Mouse (Mus musculus) thymus, postnatal 0 days (tissue): ENCODE measurements around the gene Traf3ip3. TPM values are rescaled to one million over a fixed set of nuclear protein-coding genes. Genes with fewer than 3 reads are reported as not detected.

ENCODE experiments used
- DNase-seq: peaks from one replicate; pipeline ENCODE4 v3.0.0-alpha.2; 2015; ENCODE audit warnings: low spot score
- polyA plus RNA-seq: library from polyadenylated mRNA; unstranded; fragments of >200 nt; fragmentation: Nextera tagmentation; extraction: Ambion mirVana; gene quantifications from 2 replicates; pipeline ENCODE4 v1.2.1, GENCODE M21; 2015

The Traf3ip3 gene
- polyA plus RNA-seq, 1 experiment from 2014 or later = 196 TPM

- no peak for DNase-seq
Measured at GRCm38 (mm10) chr1:193207503-193207902, 6.0 kb upstream of the Traf3ip3 start, which contains the start of gene Lamb3. Lamb3 (plus strand) TSS chr1:193207699.

GRCm38 (mm10) chr1:193205431-193205830 is 3.9 kb upstream of the Traf3ip3 start:
- DNase-seq = no peak

GRCm38 (mm10) chr1:193203821-193204220 is 2.3 kb upstream of the Traf3ip3 start:
- peak; percentile 22 for DNase-seq

- peak; percentile 81 for DNase-seq
Measured at GRCm38 (mm10) chr1:193200640-193201382, 692 bp downstream of the Traf3ip3 start.

GRCm38 (mm10) chr1:193198312-193198711 is 3.2 kb downstream of the Traf3ip3 start:
- no peak for DNase-seq

GRCm38 (mm10) chr1:193197494-193198205 is 3.9 kb downstream of the Traf3ip3 start:
- peak; percentile 33 for DNase-seq

- DNase-seq = no peak
Measured at GRCm38 (mm10) chr1:193195169-193195810, 6.2 kb downstream of the Traf3ip3 start.

GRCm38 (mm10) chr1:193194416-193195140 is 6.9 kb downstream of the Traf3ip3 start:
- DNase-seq = no peak

GRCm38 (mm10) chr1:193191675-193192283 is 9.7 kb downstream of the Traf3ip3 start:
- DNase-seq = no peak

- DNase-seq = no peak
Measured at GRCm38 (mm10) chr1:193189771-193190170, 11.7 kb downstream of the Traf3ip3 start.

- DNase-seq = peak; percentile 31
Measured at GRCm38 (mm10) chr1:193189151-193189621, 12.3 kb downstream of the Traf3ip3 start.

- DNase-seq = no peak
Measured at GRCm38 (mm10) chr1:193188257-193188656, 13.2 kb downstream of the Traf3ip3 start.

GRCm38 (mm10) chr1:193181104-193181503 is 20.4 kb downstream of the Traf3ip3 start:
- peak; percentile 36 for DNase-seq

- DNase-seq = no peak
Measured at GRCm38 (mm10) chr1:193174143-193174733, 27.3 kb downstream of the Traf3ip3 start.

GRCm38 (mm10) chr1:193173810-193174129 is 27.7 kb downstream of the Traf3ip3 start:
- DNase-seq = no peak

GRCm38 (mm10) chr1:193172991-193173809 is 28.3 kb downstream of the Traf3ip3 start:
- DNase-seq = peak; percentile 100

GRCm38 (mm10) chr1:193169856-193170255 is 31.6 kb downstream of the Traf3ip3 start:
- DNase-seq = peak; percentile 65

- peak; percentile 74 for DNase-seq
Measured at GRCm38 (mm10) chr1:193169228-193169627, 32.3 kb downstream of the Traf3ip3 start.

GRCm38 (mm10) chr1:193167746-193168145 is 33.8 kb downstream of the Traf3ip3 start, which contains the start of gene A130010J15Rik:
A130010J15Rik (plus strand) TSS chr1:193168046.
- DNase-seq = no peak
